Mouse (Mus musculus): ENCODE data around the gene Slc22a14.

Slc22a14 gene

DNA sequence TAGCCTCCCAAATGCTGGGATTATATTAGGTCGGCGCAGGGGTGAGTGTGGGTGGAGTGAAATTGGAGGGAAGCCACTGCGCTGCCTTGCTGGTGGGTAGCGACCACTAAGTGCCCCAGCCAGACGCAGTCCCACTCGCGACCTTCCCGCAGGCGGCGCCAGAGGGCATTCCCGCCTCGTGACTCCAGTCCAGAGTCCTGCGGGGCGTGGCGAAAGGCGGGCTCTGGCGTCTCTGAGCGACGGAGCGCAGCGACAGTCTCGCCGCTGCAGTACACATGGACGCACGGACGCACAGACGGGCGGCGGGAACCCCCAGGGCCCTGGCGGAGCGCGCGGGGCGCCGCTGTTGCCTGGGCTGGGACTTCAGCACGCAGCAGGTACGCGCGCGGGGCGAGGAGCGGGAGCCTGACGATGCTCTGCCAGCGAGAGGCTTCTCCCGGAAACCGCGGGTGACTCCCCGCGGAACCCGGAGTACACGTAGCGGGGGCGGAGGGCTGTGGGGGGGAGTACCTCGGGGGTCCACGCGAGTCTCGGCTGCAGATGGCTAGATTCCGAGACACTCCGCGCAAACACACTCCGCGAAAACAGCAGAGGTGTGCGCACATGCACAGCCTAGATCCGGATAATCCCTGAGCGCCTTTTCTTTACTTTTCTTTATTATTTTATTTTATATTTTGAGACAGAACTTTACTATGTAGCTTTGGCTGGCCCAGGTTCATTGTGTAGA lies 7.9 kb downstream of the Slc22a14 start, which contains the start of gene Xylb:
Xylb (plus strand) TSS at position 51 of the 727 bp plus-strand sequence.
- DNase-seq (ENCODE audit: low spot score in 2 of 2): peak; percentile 81 to 90

DNA sequence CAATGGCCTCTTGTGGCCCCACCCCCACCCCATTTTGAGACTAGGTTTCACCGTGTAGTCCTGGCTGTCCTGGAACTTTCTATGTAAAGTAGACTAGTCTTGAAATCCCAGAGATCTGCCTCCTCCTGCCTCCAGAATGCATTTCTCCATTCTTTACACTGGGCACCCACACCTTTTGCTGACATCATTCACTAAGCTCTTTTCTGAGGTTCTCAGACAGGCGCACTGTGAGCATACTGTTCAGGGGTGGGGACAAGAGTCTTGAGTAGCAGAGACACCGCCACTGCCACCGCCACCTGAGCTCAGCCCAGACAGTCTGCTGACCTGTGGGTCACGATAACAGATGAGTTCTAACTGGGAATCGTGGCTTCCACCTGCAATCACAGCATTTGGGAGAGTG lies 9.4 kb downstream of the Slc22a14 start:
- no peak for DNase-seq (ENCODE audit: low spot score in 2 of 2)

DNA sequence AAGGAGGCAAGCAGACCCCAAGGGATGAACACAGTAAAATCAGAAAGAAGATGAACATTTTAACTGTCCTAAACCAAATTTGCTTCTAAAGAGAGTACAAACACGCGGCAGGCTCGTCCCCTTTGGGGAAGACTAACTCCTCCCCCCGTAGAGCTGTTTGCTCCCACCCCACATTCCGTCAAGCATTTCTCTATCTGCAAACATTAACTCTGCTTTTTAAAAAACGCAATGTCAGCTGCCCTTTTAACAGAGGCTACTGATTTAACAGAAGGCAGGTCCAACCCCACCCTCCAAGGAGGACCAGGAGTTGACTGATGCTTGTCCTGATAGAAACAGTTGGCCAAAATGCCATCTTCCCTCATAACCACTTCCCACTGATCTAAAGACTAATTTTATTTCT lies 11.4 kb downstream of the Slc22a14 start:
- DNase-seq (ENCODE audit: low spot score in 2 of 2): no peak

DNA sequence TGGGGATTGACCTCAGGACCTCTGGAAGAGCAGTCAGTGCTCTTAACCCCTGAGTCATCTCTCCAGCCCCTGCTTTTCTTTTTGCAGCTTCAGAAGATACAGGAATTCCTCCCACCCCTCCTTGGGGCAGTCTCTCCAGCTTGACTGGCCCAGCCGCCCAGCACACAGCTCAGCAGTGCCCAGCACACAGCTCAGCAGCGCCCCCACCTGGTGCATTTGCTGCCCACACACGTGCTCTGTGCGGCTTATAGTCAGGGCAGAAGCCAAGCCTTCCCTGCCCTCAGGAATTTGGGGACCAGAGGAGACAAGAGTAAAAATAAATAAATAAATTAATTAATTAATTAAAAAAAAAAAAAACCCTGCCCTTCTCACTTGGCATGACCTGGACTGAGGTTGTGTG lies 13.3 kb downstream of the Slc22a14 start:
- DNase-seq (ENCODE audit: low spot score in 2 of 2): peak; percentile 37 to 62

DNA sequence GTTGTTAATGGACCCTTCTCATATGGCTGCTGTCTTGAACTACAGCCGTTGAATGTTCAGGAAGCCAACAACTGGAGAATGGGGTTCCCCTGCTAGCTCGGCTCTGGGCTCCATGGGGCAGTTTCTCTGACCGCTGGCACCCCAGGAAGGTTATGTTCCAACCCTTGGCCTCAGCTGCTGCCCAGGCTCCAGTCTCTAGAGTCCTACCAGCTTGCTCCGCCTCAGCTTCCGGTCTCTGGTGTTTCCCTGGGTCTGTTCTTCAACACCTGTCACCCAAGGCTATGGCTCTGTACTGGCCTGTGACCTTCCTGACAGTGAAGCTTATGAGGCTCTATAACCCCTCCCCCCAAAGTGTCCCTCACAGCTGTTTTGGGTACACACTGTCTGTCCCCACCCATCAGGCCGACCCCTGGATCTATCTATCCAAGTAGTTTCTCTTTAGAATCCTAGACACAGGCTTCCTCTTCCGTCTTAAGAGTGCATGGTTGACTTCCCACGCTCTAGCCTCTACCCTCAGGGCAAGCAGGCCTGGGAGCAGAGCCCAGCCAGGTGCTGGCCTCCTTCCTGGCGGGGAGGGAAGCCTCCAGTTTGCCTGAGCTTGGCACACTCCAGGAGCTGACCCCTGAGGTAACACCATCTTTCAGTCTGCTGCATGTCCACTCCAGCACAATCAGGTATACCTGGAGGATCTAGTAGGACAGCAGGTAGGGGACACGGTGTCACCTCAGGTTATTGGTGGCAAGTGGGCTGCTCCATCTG lies 14.2 kb downstream of the Slc22a14 start:
- no peak for DNase-seq (ENCODE audit: low spot score in 2 of 2)

DNA sequence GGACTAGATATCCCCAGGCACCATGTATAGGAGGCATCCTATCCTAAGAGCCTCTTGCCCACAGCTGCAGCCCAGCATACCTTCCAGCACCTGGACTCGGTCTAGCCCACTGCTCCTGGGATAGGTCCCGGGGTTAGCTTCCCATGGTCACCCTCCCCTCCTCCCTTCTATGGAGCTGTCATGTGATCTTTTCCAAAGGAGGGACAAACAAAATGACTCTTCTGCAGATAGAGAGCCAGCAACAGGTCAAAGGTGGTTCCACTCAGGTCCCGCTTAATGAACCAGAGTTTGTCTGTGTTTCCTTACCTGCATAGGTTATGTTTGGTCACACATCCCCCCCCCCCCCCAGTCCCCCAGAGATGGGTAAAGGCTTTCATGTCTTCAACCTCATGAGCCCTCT lies 14.8 kb downstream of the Slc22a14 start:
- no peak for DNase-seq (ENCODE audit: low spot score in 2 of 2)

DNA sequence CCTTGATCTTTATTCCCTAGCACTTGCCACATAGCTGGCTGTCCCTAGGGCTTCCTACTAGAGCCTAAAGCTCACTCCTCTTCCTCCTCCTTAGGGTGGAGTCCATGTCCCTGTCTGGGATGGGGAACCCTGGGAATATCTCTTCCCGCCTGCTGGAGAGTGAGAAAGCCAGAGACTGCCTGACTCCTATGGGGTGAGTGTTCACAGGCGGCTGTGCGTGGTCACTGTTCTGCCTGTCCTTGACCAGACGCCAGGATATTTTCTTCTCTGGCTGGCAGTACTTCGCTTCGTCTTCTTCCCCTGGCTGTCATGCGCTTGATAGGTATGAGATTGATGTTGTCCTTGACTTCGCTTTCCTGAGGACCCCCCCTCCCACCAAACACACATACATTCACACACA lies 19.0 kb downstream of the Slc22a14 start:
- no peak for DNase-seq (ENCODE audit: low spot score in 2 of 2)

DNA sequence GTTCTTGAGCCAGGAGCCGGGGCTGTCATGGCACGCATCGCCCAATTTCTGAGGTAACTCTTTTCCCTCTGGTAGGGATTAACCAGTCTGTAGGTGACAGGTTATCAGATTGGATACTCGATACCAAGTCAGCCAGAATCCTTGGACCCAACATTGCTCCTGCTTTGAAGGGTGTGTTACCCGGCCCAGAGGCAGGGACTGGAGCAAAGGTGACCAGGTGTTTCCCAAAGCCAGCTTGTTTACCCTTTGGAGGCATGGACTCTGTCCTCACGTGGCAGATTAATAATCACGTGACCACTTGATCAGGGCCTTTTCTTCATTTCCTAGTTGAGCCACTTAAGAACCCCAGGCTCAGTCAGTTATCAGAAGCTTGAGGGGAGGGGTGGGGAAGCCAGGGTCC lies 22.6 kb downstream of the Slc22a14 start:
- no peak for DNase-seq (ENCODE audit: low spot score in 2 of 2)

DNA sequence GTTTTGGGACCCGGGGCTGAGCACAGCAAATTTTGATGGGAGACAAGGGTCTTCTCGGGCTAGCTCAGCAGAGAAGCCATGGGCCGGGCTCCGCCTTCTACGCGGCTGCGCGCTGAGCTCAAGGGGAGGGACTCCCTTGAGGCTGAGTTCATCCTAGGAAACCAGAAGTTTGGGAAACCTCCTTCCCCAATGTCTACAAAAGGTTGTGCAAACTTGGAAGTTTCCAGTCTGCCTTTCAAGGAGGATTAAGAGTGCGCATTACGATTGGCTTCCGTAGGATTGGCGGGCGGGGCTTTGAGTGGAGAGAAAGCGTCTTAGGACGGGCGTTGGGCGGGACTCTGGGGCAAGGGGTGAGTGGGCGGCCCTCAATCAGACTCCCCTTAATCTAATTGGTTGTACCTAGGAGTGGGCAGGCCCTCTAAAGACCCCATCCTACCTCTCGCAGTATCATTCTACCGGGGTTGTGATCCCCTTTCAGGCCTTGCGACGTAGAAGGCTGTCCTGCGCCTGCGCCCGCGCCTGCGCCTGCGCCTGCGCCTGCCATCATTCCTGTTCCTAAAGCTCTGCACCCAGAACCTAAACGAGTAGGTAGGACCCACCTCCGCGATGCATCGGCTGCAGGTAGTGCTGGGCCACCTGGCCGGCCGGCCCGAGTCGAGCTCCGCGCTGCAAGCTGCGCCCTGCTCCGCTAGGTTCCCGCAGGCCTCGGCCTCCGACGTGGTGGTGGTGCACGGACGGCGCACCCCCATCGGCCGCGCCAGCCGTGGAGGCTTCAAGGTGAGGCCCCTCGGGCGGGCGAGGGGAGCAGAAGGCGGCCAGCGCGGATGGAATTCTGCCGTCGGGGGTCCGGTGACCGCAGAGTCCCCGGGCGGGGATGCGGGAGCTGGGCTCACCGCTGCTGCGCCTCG lies 24.2 kb downstream of the Slc22a14 start, which contains the start of gene Myd88:
Myd88 (minus strand) TSS at position 503 of the 908 bp plus-strand sequence.
- peak; percentile 98 to 99 for DNase-seq (ENCODE audit: low spot score in 2 of 2)

DNA sequence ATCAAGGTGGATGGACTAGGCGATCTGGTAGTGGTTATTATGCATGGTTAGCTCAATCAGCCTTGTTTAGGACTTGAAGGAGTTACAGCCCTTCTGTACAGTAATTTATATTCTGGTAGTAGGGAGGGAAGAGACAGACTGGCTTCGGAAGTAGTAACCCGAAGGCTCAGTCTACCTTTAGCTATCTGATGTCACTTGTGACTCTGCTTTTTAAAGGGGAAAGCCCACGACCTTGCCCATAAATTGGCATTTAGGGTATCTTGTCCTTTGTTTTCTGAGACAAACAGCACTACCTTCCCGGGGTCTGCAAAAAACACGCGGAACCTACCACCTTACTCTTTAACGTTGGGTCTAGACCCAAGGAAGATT lies 25.2 kb downstream of the Slc22a14 start:
- DNase-seq (ENCODE audit: low spot score in 2 of 2): no peak

DNA sequence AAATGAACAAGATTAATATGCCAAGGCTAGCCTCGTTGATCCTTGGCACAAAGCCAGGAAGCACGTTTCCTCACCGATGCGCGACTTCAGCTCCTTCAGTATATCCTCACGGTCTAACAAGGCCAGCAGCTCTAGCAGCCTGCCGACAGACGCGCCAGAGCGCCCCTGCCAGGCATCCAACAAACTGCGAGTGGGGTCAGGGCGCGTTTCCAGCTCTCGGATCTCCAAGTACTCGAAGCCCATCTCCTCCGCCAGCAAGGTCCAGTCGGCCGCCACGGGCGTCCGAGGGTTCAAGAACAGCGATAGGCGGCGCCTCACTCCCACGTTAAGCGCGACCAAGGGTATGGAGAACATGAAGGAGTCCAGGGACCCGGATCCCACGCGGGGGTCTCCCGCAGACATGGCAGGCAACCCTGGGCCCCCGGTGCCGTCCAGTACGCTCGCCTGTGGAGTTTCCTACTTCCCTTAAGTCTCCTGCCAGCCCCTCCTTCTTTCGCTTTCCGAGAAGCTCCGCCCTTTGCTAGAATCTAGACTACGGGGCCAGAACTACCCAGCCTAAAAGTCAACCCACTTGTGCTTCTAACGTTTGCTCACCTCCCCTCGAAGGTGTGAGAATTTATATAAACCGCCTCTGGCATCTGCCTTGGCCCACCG lies 25.7 kb downstream of the Slc22a14 start, which contains the start of gene Acaa1a:
Acaa1a (plus strand) TSS at position 119 of the 654 bp plus-strand sequence.
- peak; percentile 85 to 86 for DNase-seq (ENCODE audit: low spot score in 2 of 2)

DNA sequence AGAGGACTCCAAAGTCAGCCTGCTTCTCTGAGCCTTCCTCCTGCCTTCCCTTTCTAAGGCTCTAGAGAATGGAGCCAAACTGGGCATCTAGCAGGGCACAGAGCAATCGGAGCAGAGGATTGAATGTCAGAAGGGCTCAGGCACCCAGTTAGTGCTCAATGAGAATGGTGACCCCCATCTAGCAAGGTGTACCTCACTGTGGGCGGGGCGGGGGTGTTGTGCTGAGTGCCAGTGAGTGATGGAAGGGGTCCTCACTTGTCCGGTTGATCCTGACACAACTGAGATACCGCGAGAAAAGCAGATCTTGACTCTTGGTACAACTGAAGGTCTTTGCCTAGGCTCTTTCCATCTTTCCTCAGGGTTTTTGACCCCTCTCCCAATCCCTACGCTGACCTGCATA lies 26.2 kb downstream of the Slc22a14 start:
- no peak for DNase-seq (ENCODE audit: low spot score in 2 of 2)

DNA sequence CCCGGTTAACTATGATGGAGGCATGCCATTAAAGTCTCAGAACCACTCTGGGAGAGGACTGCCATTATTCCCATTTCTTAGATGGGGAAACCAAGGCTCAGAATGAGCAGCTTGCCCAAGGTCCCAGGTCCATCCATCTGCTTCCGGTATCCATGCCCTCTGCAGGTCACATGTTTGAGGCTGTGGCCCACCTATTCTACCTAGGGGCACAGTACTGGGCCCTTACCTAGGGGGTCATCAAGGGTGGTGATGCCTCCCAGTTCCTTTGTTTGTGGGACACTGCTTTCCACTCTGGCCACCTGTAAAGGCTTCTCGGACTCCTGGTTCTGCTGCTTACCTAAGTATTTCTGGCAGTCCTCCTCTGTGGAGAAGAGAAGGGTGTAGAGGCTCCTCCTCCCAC lies 27.0 kb downstream of the Slc22a14 start:
- DNase-seq (ENCODE audit: low spot score in 2 of 2): no peak

DNA sequence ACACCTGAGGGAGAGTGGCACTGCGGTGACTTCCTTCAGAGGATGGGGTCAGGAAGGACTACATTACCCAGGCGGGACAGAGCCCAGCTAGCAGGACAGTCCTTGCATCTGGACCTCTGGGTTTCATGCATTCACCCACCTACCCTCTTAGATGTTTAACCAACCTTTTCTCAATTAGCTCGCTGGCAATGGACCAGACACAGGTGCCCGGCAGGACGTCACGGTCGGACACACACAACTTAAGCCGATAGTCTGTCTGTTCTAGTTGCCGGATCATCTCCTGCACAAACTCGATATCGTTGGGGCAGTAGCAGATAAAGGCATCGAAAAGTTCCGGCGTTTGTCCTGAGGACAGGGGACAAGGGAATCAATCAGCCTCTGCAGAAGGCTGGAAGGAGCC lies 27.5 kb downstream of the Slc22a14 start:
- no peak for DNase-seq (ENCODE audit: low spot score in 2 of 2)

DNA sequence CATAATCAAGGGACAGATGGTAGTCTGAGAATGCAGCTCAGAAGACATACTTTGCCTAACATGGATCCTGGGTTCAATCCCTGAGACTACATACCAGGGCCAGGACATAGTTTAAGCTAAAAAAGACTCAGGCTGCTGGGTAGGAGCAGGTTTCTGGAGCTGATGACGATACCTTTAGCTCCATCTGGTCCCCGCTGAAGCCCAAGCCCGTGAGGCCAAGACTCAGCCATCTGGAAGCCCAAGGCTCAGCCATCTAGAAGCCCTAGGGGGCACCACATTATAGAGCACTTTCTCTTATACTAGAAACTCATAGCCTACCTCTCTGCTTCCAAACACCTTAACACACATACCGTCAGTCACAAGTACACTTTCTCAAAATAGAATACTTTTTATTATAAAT lies 29.8 kb downstream of the Slc22a14 start:
- DNase-seq (ENCODE audit: low spot score in 2 of 2): no peak

DNA sequence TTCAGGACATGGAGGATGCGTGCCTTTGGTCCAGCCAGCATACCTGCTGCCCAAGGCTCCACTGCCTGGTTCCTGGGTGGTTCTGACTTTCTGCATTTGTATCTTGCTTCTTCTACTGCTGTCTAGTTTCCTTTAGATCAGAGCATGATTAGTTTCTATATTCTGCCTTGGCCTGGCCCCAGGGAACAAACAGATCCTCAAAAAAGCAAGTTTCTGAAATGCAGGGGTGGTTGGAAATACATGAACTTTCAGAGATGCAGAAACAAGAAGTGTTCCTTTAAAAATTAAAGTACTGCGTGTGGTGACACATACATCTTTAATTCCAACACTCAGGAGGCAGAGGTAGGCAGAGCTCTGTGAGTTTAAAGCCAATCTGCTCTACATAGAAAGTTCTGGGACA lies 30.5 kb downstream of the Slc22a14 start:
- no peak for DNase-seq (ENCODE audit: low spot score in 2 of 2)

DNA sequence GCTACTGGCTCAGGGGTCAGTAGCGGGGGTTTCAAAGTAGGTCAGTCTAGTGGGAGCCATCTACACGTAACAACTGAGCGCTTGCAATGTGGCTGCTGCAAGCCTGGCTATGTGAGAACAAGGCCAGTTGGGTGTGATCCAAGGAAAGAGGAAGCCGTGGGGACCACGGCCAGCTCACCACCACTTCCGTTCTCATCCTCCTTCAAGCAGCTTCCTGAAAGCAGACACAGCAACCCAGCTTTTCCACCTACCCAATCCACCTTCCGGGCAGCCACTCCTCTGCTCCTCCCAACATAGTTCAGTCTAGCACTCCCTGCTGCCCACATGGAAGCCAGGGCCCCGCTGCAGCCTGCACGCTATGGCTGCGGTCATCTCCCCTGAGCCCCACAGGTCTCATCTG lies 31.0 kb downstream of the Slc22a14 start:
- peak; percentile 82 for DNase-seq (ENCODE audit: low spot score in 2 of 2)

DNA sequence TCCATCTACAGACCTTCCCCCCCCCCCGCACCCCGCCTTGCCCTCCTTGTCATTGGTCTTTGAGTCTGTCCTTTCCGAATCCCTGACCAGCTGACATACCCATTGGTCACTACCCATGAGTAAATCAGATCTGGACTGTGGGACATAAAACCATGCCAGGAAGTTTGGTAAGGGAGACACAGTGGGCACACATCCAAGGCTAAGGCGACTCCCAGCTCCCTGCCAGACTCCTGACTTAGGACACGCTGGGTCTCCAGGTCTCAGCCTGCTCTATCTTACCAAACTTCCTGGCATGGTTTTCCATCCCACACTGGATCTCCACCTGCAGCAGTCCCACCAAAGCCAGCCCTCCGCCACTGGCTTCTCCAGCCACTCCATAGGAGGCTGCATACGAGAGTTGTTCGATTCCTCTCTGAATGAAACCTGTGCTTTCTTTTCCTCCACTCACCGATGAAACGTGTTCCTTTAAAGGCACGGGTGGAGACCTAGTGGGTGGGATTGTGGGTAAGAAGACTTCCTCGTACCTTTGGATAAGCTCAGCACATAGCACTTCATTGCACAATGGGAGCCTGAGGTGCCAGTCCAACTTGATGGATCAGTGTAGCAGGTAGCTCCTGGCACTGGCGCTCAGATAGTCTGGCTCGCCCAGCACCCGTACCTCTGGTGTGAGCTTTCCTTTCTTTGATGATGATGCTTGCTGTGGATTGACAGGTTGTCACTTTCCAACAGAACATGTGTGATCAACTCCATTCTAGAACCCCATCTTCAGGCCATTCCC lies 35.0 kb downstream of the Slc22a14 start:
- DNase-seq (ENCODE audit: low spot score in 2 of 2): no peak

DNA sequence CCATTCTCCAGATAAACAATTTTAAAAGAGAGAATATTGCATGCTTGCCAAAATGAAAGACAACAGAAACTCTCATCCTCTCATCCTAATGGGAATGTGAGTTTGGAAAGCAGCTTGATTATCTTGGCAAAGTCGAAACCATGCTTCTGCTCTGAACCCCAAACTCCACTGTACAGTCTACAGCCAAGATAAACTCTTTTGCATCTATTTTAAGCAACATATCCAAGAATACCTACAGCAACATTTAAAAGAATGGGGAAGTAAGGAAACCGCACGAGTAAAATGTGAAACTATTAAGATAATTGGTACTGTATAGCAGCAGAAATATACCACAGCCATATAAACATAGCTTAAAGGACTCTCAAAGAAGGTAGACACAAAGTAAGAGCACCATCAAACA lies 36.9 kb downstream of the Slc22a14 start:
- no peak for DNase-seq (ENCODE audit: low spot score in 2 of 2)

DNA sequence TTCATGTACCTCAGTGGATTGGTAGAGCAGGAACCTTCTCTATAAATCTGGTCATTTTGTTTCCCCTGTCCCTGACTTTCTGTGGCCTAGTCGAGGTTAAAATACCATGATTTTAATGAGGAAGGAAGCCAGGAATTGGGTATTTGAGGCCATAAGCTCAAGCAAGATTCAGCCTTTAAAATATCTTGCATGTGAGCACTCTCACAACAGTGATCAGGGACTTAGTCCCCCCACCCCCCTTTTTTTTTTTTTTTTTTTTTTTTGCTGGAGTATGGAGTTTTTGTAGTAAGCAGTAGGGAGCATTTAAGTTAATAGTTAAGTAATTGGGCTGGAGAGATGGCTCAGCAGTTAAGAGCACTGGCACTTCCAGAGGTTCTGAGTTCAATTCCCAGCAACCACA lies 41.2 kb downstream of the Slc22a14 start:
- DNase-seq (ENCODE audit: low spot score in 2 of 2): no peak

DNA sequence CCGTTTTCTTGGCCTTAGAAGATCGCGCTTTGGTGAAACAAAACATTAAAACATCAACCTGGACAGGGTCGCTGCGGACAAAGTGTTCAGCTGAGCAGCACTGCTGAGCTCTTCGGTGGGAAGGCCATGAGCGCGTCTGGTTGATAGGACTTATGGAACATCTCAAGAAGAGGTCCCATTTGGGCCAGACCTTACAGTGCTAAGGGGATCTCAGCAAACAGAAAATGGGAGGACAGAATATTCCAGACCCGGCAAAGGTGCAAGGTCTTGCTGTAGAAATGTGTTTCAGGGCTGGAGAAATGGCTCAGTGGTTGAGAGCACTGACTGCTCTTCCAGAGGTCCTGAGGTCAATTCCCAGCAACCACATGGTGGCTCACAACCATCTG lies 42.1 kb downstream of the Slc22a14 start:
- no peak for DNase-seq (ENCODE audit: low spot score in 2 of 2)

All from heart, adult 9 months (tissue).